Mouse (Mus musculus) heart, embryonic 16.5 days (tissue): ENCODE measurements around the gene Efl1. TPM values are rescaled to one million over a fixed set of nuclear protein-coding genes. Genes with fewer than 3 reads are reported as not detected.

Experiments used
- ATAC-seq: fragments of 200-750 bp; cut with Nextera tagmentation; replicated peaks from 2 replicates; pipeline ENCODE4 v1.8.0; 2017; ENCODE audit warnings: moderate number of reproducible peaks; ENCODE audit not compliant: insufficient read depth, low FRiP score; ENCODE audit errors: extremely low read depth
- H3K27ac ChIP-seq: fragments of 300-500 bp; sonication (generic); 2 replicates; pipeline ENCODE4 v1.5.1; 2014; ENCODE audit warnings: mild to moderate bottlenecking, low read length, control low read depth, moderate library complexity
- H3K27me3 ChIP-seq: fragments of 300-500 bp; sonication (generic); 2 replicates; pipeline ENCODE4 v1.6.1; 2014; ENCODE audit warnings: low read length, mixed read lengths; ENCODE audit not compliant: control insufficient read depth, insufficient read depth
- H3K36me3 ChIP-seq: fragments of 300-500 bp; sonication (generic); 2 replicates; pipeline ENCODE4 v1.6.1; 2014; ENCODE audit not compliant: control insufficient read depth, insufficient read depth
- H3K4me1 ChIP-seq: fragments of 300-500 bp; sonication (generic); 2 replicates; pipeline ENCODE4 v1.6.1; 2014; ENCODE audit warnings: low read length, mixed read lengths; ENCODE audit not compliant: control insufficient read depth, insufficient read depth
- H3K4me2 ChIP-seq: fragments of 300-500 bp; sonication (generic); 2 replicates; pipeline ENCODE4 v1.6.1; 2014; ENCODE audit warnings: low read depth, mild to moderate bottlenecking, control low read depth, low read length
- H3K4me3 ChIP-seq: fragments of 300-500 bp; sonication (generic); 2 replicates; pipeline ENCODE4 v1.5.1; 2014; ENCODE audit warnings: mild to moderate bottlenecking, control low read depth, low read length
- H3K9ac ChIP-seq: fragments of 300-500 bp; sonication (generic); 2 replicates; pipeline ENCODE4 v1.6.1; 2014; ENCODE audit warnings: low read length, control low read depth
- H3K9me3 ChIP-seq: fragments of 300-500 bp; sonication (generic); replicated peaks from 2 replicates; pipeline ENCODE4 v1.6.1; 2016; ENCODE audit warnings: low read length; ENCODE audit not compliant: control insufficient read depth
- WGBS: fragments of 180-500 bp; shearing (Covaris S2); extraction: QIAGEN DNeasy Blood & Tissue Kit; methylation state at CpG from one replicate; pipeline ENCODE4 v1.1.7; 2014; 5-methylcytosine and 5-hydroxymethylcytosine counted together
- polyA plus RNA-seq: library from polyadenylated mRNA; unstranded; fragments of >200 nt; fragmentation: Nextera tagmentation; extraction: Ambion mirVana; gene quantifications from 2 replicates; pipeline ENCODE4 v1.2.1, GENCODE M21; 2015

Efl1 gene
- 15.0 and 17.4 TPM in 2 replicates for polyA plus RNA-seq

- Histone ChIP-seq H3K4me3 (peak within 1 kb of the TSS; percentile 74), H3K36me3 (no peaks in the 10 kb centered on the region), H3K27me3 (no peaks in the 10 kb centered on the region), H3K4me1 (peaks cover 5% of the 10 kb centered on the region; the same call in 1 of the 2 replicates), H3K4me2 (peak within 1 kb of the TSS; percentile 72), H3K9ac (peak within 1 kb of the TSS; percentile 78), H3K27ac (peak within 1 kb of the TSS; percentile 38; the same call in 1 of the 2 replicates), H3K9me3 (no peaks in the 10 kb centered on the region)
- ATAC-seq = peak; percentile 96
- under 1% methylated on average over 46 of the region's 46 CpGs for WGBS
Measured at GRCm38 (mm10) chr7:82648353-82649080, at the start of gene Efl1, which contains the start of gene Saxo2. Gene Efl1 (plus strand): TSS chr7:82648614. Gene Saxo2 (minus strand): TSS chr7:82648528.

DNA sequence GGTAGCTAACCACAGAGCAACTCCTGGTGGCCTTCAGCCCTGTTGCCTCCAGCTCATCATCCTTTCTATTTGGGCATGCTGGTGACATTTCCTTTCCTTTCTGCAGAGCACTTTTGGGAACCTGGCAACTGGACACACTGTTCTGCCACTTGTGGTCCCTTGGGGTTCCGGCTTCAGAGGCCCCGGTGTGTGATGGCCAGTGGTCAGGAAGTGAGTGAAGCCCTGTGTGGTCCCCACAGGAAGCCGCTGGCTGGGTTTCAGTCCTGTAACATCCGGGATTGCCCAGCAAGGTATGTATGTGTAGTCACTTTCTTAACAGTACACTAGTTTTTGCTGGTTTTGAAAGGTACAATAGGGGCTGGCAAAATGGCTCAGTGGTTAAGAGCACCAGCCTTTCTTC lies 46.4 kb upstream of the Efl1 start:
- ATAC-seq = no peak
- WGBS = 65% methylated on average over 4 of the region's 4 CpGs

DNA sequence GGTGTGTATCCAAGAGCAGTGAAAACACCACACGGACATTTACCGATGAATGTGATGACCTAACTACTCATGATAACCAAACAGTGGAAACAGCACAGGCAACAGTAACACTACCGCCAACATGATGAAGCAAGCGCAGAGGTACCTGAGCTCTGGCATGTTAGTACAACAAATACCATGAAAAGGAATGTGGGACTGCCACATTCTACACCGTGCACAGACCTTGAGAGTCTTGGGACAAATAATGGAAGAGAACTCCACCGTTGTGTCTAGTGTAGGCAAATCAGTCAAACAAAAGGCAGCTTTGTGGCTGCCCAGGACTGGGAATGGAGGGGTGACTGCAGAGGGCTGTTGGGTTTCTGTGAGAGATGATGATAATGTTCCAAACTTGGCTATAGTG lies 43.0 kb upstream of the Efl1 start:
- H3K27ac ChIP-seq = no peak overlapping the region
- no peak for ATAC-seq
- no peaks in the 10 kb centered on the region for H3K4me1 ChIP-seq

More for the DNA sequence above, 46.4 kb upstream of the Efl1 start:
- H3K27me3 ChIP-seq = no peaks in the 10 kb centered on the region
- H3K36me3 ChIP-seq = no peaks in the 10 kb centered on the region
- no peak overlapping the region for H3K9ac ChIP-seq
- no peak overlapping the region for H3K4me3 ChIP-seq
- no peaks in the 10 kb centered on the region for H3K4me1 ChIP-seq
- H3K4me2 ChIP-seq = no peak overlapping the region
- no peaks in the 10 kb centered on the region for H3K9me3 ChIP-seq
- H3K27ac ChIP-seq = no peak overlapping the region

DNA sequence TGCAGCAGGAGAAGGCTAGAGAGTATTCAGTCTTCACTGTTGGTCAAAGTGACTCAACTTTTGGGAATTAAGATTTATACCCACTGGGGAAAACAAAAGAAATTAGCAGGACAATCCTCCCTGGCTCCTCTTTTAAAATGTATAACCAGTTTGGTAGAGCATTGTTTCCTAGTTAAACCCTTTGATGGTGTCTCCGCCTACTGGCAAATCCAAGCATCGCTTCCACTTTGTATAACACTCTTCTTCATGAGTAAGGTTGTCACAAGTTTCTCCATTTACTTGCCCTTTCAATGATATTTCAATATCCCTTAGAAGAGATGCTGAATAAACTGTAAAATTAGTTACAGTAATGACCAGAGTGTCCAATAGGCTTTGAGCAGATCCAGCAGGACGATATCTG lies 38.8 kb upstream of the Efl1 start:
- no peak for ATAC-seq
- 63% methylated on average over 3 of the region's 3 CpGs for WGBS

More for the DNA sequence above, 43.0 kb upstream of the Efl1 start:
- no peaks in the 10 kb centered on the region for H3K9me3 ChIP-seq
- H3K4me2 ChIP-seq = no peak overlapping the region
- H3K9ac ChIP-seq = no peak overlapping the region
- H3K36me3 ChIP-seq = no peaks in the 10 kb centered on the region
- H3K4me3 ChIP-seq = no peak overlapping the region
- 79% methylated on average over 6 of the region's 6 CpGs for WGBS
- H3K27me3 ChIP-seq = no peaks in the 10 kb centered on the region

DNA sequence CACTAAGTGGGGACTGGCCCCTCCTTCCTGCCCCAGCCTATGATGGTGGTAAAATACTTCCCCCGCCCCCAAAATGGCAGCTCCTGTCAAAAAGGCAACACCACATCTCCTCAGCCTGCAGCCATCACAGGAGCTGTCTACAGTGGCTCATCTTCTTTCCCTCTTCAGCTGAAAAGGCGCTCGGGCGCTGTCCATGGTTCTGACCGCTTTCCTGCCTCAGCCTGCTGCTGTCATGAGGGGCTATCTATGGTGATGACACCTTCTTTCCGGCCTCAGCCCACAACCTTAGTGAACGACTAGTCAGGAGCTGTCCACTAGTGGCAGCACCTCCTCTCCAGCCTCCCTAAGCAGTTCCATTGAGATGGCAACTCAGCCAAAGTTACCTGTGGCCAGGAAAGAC lies 23.1 kb upstream of the Efl1 start:
- Histone ChIP-seq H3K27me3 (no peaks in the 10 kb centered on the region), H3K36me3 (no peaks in the 10 kb centered on the region), H3K27ac (no peak overlapping the region), H3K9me3 (no peaks in the 10 kb centered on the region), H3K4me2 (no peak overlapping the region), H3K4me3 (no peak overlapping the region), H3K9ac (no peak overlapping the region), H3K4me1 (no peaks in the 10 kb centered on the region)
- no peak for ATAC-seq
- 10% methylated on average over 7 of the region's 7 CpGs for WGBS

More for the DNA sequence above, 38.8 kb upstream of the Efl1 start:
- Histone ChIP-seq H3K9me3 (no peaks in the 10 kb centered on the region), H3K4me3 (no peak overlapping the region), H3K27me3 (no peaks in the 10 kb centered on the region), H3K27ac (no peak overlapping the region), H3K4me1 (no peaks in the 10 kb centered on the region), H3K9ac (no peak overlapping the region), H3K36me3 (no peaks in the 10 kb centered on the region), H3K4me2 (no peak overlapping the region)

DNA sequence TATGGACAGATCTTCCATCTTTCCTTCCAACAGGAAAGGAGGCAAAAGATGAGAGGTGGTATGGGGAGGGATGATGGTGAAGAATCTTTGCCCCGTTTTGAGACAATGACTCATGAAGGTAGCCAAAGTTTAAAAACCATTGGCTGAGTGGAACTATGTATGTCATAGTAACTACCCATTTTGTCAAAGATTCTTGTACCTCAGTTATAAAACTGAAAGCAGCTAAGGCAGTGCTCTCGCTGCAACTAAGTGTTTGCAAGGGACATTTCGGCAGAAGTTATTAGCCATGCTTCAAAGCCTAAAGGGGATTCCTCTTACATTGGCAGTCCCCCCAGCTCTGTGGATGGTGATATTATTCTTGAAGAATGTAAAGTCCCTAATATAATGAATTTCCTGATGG lies 1.2 kb upstream of the Efl1 start:
- Histone ChIP-seq H3K4me1 (peaks cover 5% of the 10 kb centered on the region; the same call in 1 of the 2 replicates), H3K4me3 (no peak overlapping the region), H3K9ac (no peak overlapping the region), H3K36me3 (no peaks in the 10 kb centered on the region), H3K27me3 (no peaks in the 10 kb centered on the region), H3K4me2 (no peak overlapping the region), H3K9me3 (no peaks in the 10 kb centered on the region), H3K27ac (no peak overlapping the region)
- 85% methylated on average over 3 of the region's 3 CpGs for WGBS
- ATAC-seq = no peak

DNA sequence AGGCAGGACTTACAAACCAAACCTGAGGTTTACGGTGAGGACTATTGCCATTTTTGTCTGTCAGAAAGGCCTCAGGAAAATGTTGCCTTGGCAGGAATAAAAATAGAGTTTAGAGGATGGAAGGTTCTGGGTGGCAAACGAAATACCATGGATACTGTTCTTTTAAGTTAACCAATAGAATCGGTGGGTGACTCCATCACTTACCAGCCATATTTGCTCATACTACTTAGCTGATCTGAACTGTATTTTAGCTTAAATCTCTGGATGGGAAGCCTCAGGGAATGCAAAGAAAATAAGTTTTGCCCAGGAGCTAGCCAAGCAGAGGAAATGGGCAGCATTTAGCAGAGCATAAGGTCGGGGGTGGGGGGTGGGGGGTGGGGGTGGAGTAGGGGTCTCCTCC lies 505 bp upstream of the Efl1 start:
- WGBS = 30% methylated on average over 4 of the region's 4 CpGs
- Histone ChIP-seq H3K4me2 (peak overlapping the region; percentile 72), H3K27ac (no peak overlapping the region), H3K27me3 (no peaks in the 10 kb centered on the region), H3K9me3 (no peaks in the 10 kb centered on the region), H3K9ac (peak overlapping the region; percentile 78), H3K36me3 (no peaks in the 10 kb centered on the region), H3K4me1 (peaks cover 5% of the 10 kb centered on the region; the same call in 1 of the 2 replicates), H3K4me3 (peak overlapping the region; percentile 74)
- ATAC-seq = no peak

- H3K9me3 ChIP-seq = no peaks in the 10 kb centered on the region
- peak overlapping the region; percentile 74 for H3K4me3 ChIP-seq
- H3K4me1 ChIP-seq = peaks cover 5% of the 10 kb centered on the region; the same call in 1 of the 2 replicates
- peak overlapping the region; percentile 72 for H3K4me2 ChIP-seq
- peak overlapping the region; percentile 78 for H3K9ac ChIP-seq
- ATAC-seq = 0 out of 2 replicates have a peak, but pooled peaks have one; percentile 2
- H3K27me3 ChIP-seq = no peaks in the 10 kb centered on the region
- 16% methylated on average over 6 of the region's 6 CpGs for WGBS
- H3K27ac ChIP-seq = no peak overlapping the region; the same call in 1 of the 2 replicates
- no peaks in the 10 kb centered on the region for H3K36me3 ChIP-seq
Measured at GRCm38 (mm10) chr7:82649081-82649445, 649 bp downstream of the Efl1 start.

- no peak overlapping the region for H3K27ac ChIP-seq
- no peaks in the 10 kb centered on the region for H3K4me1 ChIP-seq
- H3K27me3 ChIP-seq = no peaks in the 10 kb centered on the region
- no peak overlapping the region for H3K4me2 ChIP-seq
- no peak overlapping the region for H3K9ac ChIP-seq
- no peak for ATAC-seq
- no peaks in the 10 kb centered on the region for H3K9me3 ChIP-seq
- H3K4me3 ChIP-seq = no peak overlapping the region
- WGBS = 69% methylated on average over 3 of the region's 3 CpGs
- peaks cover 21% of the 10 kb centered on the region for H3K36me3 ChIP-seq
Measured at GRCm38 (mm10) chr7:82664604-82665003, 16.2 kb downstream of the Efl1 start.
